Mouse (Mus musculus): ENCODE measurements around the gene Tiam1.

Tiam1 gene

GRCm38 (mm10) chr16:90143760-90144516 lies at the start of gene Tiam1:
Gene Tiam1 (minus strand): TSS chr16:90143769.
- peak; percentile 88 for DNase-seq (ENCODE audit: low spot score)

DNA sequence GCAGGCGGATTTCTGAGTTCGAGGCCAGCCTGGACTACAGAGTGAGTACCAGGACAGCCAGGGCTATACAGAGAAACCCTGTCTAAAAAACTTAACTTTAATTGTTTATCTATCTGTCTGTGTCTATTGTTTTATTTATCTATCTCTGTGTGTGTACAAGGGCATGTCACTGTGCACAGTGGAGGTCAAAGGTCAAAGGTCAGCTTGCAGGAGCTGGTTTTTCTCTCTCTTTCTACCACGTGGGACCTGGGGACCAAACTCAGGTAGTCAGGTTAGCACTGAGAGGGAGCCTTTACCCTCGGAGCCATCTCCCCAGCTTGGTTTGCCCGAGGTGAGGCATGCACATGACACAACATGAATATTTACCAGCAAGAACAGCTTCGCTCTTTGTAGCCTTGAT lies 47.7 kb upstream of the Tiam1 start:
- DNase-seq (ENCODE audit: low spot score) = no peak

GRCm38 (mm10) chr16:90187453-90187852 lies 43.9 kb upstream of the Tiam1 start:
- no peak for DNase-seq (ENCODE audit: low spot score)

GRCm38 (mm10) chr16:90185928-90186588 lies 42.5 kb upstream of the Tiam1 start:
- DNase-seq (ENCODE audit: low spot score) = peak; percentile 41

GRCm38 (mm10) chr16:90184135-90184534 lies 40.6 kb upstream of the Tiam1 start:
- DNase-seq (ENCODE audit: low spot score) = no peak

DNA sequence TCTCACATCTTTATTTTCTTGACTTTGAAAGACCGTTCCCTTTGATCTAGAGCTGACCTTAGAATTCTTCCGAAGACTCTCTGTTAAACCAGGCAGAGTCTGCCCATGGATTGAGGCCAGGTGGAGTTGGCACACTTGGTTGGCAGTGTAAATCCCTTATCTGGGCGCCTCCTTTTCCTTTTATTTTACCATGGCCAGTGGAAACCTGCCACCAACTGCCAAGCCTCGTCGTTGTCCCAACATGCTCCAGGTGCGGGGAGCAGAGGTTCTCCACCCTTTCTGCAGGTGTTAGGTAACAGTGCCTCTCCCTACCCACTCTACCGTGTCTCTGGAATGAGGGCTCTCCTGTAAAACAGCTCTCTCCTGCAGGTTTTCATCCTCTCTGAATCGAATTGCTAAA lies 38.1 kb upstream of the Tiam1 start:
- no peak for DNase-seq (ENCODE audit: low spot score)

DNA sequence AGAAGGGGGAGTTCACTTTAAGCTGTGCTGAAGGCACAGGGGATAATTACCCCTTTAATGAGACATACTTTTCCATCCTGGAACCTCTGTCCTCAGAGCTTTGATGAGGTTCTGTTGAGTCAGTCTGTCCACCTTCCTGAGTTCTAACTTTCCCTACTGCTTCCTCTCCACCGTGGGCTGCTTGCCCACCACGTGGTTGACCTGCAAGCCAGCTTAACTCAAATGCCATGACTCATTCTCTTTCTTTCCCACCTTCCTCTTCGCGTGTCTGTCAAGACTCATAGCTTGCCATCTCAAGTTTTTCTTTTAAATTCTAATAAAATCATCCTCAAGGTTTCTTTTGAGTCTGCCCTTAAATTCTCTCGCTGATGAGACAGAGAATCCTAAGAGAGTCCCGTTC lies 37.4 kb upstream of the Tiam1 start:
- DNase-seq (ENCODE audit: low spot score) = no peak

GRCm38 (mm10) chr16:90179892-90180291 lies 36.3 kb upstream of the Tiam1 start:
- DNase-seq (ENCODE audit: low spot score) = no peak

DNA sequence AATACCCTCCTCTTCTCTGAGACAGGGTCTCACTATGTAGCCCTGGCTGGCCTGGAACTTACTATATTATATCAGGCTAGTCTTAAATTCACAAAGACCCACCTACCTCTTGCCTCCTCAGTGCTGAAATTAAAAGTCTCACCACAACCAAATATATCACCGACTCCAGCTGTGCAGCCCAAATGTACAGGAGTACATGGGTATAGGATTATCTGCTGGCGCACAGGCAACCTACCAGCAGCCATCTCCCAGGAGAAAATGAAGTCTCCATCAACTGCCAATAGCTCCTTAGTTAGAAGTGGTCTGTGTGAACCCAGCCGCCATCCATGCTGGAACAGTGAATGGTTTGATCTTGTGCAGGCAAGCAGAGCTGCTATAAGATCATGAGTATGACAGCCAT lies 34.8 kb upstream of the Tiam1 start:
- DNase-seq (ENCODE audit: low spot score) = no peak

DNA sequence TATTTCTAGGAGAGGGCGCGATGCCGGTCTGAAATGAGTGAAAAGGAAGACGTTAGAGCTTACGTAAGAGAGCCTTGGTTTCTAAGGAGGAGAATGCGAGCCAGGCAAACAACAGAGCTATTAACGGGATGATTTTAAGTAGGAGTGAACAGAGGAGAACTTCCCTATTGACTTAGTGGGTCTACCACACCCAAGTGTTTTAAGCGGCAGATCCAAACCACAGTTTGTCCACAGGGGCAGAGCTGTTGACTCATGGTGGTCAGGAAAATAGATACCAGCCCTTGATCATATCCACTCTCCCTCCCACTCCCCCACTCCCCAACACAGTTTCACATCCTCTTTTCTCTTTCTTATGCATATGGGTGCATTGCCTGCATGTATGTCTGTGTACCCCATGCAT lies 33.9 kb upstream of the Tiam1 start:
- no peak for DNase-seq (ENCODE audit: low spot score)

- no peak for DNase-seq (ENCODE audit: low spot score)
Measured at GRCm38 (mm10) chr16:90176472-90176871, 32.9 kb upstream of the Tiam1 start.

DNA sequence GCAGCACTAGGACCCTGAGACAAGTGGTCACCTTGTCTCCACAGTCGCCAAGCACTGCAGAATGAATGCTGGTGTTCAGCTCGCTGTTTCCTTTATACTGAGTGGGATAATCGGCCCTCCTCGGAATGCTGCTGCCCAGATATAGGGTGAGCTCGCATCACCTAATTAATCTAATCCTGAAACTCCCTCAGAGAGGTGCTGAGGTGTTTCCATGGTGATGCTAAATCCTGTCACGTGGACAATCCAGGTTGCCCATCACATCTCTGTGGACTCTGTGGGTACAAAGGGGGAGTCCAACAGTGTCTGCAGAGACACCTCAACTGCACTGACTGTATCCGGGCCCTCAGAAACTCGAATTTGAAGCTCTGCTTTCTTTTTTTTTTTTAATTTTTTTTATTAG lies 27.8 kb upstream of the Tiam1 start:
- no peak for DNase-seq (ENCODE audit: low spot score)

- DNase-seq (ENCODE audit: low spot score) = no peak
Measured at GRCm38 (mm10) chr16:90170676-90171075, 27.1 kb upstream of the Tiam1 start.

GRCm38 (mm10) chr16:90169863-90170630 lies 26.5 kb upstream of the Tiam1 start:
- no peak for DNase-seq (ENCODE audit: low spot score)

DNA sequence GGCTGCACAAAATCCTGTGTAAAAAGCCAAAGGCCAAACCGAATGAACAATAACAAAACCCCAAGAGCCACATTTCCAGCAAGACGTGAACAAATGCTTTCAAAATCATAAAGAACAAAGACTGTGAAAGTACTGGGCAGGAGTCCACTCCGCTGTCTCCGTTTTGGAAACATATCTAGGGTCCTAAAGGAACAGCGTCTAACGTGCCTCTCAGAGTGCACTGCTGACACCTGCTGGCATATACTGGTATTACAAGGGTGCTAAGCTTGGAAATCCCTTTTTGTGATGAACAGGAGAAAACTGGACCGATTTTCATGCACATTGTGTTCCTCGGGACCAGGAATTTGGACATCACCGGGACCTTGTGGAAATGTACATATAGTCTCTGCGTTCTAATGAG lies 24.1 kb upstream of the Tiam1 start:
- DNase-seq (ENCODE audit: low spot score) = peak; percentile 70

GRCm38 (mm10) chr16:90165435-90165834 lies 21.9 kb upstream of the Tiam1 start:
- DNase-seq (ENCODE audit: low spot score) = no peak

DNA sequence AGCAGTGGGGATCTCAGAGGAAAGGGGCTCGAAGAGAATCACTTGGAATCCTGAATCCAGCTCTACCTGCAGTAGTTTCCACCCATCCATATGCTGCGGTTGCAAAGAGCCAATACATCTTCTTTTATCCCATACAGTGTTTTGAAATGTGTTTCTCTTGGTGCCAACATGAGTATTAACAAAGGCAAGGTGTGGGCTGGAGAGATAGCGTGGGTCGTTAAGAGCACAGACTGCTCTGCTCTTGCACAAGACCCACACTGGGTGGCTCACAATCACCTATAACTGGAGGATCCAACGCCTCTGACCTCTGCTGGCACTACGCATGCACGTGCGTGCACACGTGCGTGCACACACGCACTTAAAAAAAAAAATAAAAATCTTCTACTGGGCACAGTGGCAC lies 21.4 kb upstream of the Tiam1 start:
- DNase-seq (ENCODE audit: low spot score) = no peak

GRCm38 (mm10) chr16:90155080-90155479 lies 11.5 kb upstream of the Tiam1 start:
- DNase-seq (ENCODE audit: low spot score) = no peak

- no peak for DNase-seq (ENCODE audit: low spot score)
Measured at GRCm38 (mm10) chr16:90150820-90151219, 7.3 kb upstream of the Tiam1 start.

DNA sequence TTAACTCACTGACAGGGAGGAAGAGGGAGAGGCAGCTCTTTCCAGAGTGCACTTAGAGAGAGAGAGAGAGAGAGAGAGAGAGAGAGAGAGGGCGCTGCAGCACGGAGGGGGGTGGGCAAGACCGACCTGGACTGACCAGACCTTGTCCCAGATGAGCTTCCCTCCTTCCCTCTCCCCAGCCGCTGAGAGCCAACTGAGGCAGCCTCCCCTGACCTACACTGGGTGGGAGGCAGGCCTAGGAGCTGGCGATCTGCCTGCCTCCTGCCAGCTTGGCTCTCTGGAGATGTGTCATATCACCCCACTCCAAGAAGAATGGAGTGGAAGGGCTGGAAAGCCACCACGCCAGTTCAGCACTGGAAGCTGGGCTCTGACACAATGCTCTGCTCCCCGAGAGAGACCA lies 6.6 kb upstream of the Tiam1 start:
- DNase-seq (ENCODE audit: low spot score) = no peak

GRCm38 (mm10) chr16:90149335-90149734 lies 5.8 kb upstream of the Tiam1 start:
- no peak for DNase-seq (ENCODE audit: low spot score)

DNA sequence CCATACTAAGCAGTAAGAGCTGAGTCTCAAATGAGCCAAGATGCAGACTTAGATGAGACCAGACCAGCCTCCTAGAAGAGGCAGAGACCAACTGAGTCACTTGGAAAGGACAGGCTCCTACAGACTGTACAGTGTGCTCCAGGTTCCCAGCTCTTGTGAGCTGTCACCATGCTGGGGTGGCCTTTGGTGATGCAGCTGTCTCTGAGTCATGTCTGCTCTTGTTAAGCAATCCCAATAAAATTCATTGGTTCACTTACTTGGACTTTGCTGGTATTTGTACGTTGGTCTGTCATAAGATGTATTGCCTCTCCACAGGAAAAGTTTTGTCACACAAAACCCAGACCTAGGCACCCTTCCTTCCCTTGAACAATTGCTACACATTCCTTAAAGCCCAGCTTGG lies 1.7 kb upstream of the Tiam1 start:
- DNase-seq (ENCODE audit: low spot score) = no peak

DNA sequence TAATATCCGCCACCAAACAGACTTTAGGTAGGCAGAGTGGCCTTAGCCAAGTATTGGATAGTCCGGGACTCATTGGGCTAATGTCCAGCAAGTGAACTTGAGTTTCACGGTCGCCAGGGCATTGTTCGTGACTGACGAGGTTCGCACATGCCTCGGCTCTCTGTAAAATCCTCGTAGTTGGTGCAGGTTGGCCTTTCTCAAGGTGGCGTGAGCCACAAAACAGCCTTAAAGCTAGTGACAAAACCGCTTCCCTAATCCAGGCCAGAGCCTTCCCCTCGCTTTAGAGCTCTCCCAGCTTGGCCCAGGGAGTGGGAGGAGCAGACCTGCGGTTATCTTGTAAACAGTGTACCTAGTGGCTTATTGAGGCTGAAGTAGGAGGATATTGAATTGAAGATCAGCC lies 972 bp upstream of the Tiam1 start:
- DNase-seq (ENCODE audit: low spot score) = no peak

All from ovary, postnatal 10 days (tissue).